Mouse (Mus musculus): ENCODE results near the gene Kcnb1.
A peak's percentile ranks its signal among the peaks of the same experiment; 100 is the strongest.

The Kcnb1 gene

GRCm38 (mm10) chr2:167163600-167163999, 26.4 kb downstream of the Kcnb1 start:
- DNase-seq (ENCODE audit: low spot score), result no peak

- no peak for DNase-seq (ENCODE audit: low spot score)
Measured at GRCm38 (mm10) chr2:167163134-167163533, 26.8 kb downstream of the Kcnb1 start.

DNA sequence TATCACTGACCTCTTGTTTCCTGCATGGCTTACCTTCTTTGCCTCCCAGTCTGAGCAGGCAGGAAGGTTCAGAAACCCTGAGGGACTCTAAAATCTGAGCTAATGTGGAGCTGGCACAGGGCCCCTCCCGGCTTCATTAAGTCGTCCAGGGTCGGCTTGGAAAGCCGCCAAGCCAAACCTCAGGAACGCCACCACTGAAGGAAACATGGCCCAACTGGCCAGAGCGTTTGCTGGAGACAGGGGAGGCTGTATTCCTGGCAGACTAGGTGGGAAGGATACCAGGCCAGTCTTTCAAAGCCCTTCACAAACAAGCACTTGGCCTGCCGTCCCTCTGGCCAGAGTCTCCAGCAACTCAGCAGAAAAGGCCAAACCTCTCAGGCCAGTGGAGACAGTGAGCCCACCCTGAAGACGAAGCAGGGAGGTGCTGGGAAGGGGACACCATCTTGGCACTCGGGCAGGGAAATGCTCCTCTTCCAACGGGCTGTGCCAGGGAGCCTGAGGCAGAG, 27.4 kb downstream of the Kcnb1 start:
- no peak for DNase-seq (ENCODE audit: low spot score)

- no peak for DNase-seq (ENCODE audit: low spot score)
Measured at GRCm38 (mm10) chr2:167159721-167160120, 30.2 kb downstream of the Kcnb1 start.

GRCm38 (mm10) chr2:167158780-167159179, 31.2 kb downstream of the Kcnb1 start:
- DNase-seq (ENCODE audit: low spot score), result no peak

- no peak for DNase-seq (ENCODE audit: low spot score)
Measured at GRCm38 (mm10) chr2:167156118-167156715, 33.7 kb downstream of the Kcnb1 start.

- DNase-seq (ENCODE audit: low spot score), result peak; percentile 38
Measured at GRCm38 (mm10) chr2:167155541-167155973, 34.4 kb downstream of the Kcnb1 start.

DNA sequence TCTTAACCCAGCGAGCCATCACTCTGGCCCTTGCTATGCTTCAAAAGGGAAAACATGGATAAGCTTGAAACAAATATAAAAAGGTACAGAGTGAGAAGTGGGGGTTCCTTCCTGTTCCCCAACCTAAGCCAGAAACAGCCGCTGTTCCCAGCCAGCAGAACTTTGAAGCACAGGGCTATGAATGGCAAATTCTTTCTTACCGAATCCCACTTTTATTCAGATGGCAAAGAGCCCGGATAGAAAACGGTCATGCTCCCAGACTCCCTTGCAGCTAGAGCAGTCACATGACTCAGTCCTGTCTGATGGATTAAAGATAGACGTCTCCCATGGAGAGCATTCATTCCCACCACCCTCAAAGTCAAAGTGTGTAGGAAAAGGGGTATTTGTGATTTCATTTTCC, 39.1 kb downstream of the Kcnb1 start:
- no peak for DNase-seq (ENCODE audit: low spot score)

DNA sequence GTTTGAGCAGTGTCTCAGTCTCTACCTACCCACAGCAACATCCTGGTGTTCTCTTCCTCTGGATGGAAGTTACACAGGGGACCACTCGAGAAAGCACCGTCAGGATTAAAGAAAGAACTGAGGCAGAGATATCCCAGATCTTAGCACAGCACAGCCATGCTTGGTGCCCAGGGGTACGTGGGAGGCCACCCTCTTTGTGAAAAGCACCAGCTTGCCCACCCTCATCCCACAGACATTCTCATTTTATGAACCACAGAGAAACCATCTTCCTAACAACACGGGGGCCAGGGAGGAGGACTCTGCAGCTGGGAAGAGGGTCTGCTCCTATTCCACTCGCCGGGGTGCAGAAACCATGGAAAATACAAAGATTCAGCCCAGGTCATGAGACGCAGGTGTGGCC, 39.8 kb downstream of the Kcnb1 start:
- DNase-seq (ENCODE audit: low spot score), result no peak

DNA sequence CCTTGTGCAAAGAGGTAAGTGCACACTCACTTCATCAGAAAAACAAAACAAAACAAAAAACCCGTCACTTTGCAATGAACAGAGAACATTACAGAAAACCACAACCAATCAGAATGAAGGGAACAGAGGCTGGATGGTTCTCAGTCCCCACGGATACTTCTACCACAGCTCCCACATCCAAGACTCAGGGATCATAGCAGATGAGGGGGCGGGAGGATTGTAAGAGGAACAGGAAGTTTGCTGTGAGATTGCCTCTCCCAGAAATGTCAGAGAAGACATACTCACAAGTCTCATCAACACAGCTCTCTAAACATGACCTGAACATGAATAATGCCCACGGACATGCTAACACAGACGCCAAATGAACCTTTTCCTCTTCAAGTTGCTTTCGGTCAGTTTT, 40.9 kb downstream of the Kcnb1 start:
- DNase-seq (ENCODE audit: low spot score), result no peak

- no peak for DNase-seq (ENCODE audit: low spot score)
Measured at GRCm38 (mm10) chr2:167147708-167148107, 42.2 kb downstream of the Kcnb1 start.

DNA sequence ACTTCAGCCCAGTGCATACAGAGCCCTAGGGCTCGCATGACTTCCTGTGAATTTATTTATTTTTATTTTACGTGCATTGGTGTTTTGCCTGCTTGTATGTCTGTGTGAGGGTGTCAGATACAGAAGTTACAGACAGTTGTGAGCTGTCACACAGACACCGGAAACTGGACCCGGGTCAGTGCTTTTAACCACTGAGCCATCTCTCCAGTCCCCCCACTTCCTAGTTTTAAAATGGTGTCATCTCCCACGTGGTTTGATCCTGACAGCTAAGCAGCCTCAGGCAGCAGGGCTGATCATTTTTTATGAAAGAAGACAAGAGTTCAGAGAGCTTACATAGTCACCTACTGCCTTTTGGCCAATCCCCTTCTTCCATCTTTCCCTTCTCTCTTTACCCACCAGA, 44.1 kb downstream of the Kcnb1 start:
- no peak for DNase-seq (ENCODE audit: low spot score)

DNA sequence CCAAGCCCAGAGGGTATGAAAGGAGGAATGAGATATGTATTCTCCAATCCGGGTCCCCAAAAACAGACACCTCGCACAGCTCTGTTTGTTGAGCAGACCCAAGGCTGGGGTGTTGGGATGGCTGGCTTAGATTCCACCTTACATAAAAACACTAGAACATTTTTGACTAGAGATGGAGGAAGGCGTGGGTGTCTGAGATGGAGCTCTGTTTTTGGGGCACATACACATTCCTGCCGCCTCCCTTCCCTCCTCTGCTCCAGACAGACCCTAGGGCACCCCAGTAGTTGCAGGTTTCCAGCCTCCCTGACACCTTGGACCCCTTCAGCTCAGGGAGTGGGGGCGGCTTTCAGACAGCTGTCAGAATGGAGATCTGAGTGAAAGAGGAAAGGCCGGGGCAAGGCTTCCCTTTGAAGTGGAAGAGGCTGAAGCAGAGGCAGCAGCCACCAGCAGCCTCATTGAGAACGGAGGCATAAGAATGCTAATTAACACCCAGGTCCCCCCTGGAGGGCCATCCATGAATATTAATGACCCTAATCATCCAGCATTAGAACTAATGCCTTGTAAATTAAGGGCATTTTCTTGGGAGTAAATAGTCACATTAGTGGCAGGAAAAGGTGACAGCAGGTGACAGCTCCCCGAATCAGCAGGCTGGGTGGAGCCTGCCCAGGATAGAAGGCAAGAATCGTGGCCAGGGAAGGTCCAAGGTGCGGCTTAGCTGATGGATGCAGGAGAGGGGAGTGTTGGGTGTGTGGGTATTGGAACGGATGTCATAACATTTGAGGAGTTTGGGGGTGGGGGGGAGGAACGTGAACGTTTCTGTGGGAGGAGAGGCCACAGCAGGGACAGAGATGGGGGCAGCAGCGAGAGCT, 45.3 kb downstream of the Kcnb1 start:
- DNase-seq (ENCODE audit: low spot score), result peak; percentile 73

GRCm38 (mm10) chr2:167143914-167144313, 46.0 kb downstream of the Kcnb1 start:
- DNase-seq (ENCODE audit: low spot score), result no peak

- DNase-seq (ENCODE audit: low spot score), result no peak
Measured at GRCm38 (mm10) chr2:167142282-167142681, 47.7 kb downstream of the Kcnb1 start.

- no peak for DNase-seq (ENCODE audit: low spot score)
Measured at GRCm38 (mm10) chr2:167141810-167142209, 48.1 kb downstream of the Kcnb1 start.

- peak; percentile 54 for DNase-seq (ENCODE audit: low spot score)
Measured at GRCm38 (mm10) chr2:167139801-167140269, 50.1 kb downstream of the Kcnb1 start.

- DNase-seq (ENCODE audit: low spot score), result no peak
Measured at GRCm38 (mm10) chr2:167138611-167139010, 51.3 kb downstream of the Kcnb1 start.

DNA sequence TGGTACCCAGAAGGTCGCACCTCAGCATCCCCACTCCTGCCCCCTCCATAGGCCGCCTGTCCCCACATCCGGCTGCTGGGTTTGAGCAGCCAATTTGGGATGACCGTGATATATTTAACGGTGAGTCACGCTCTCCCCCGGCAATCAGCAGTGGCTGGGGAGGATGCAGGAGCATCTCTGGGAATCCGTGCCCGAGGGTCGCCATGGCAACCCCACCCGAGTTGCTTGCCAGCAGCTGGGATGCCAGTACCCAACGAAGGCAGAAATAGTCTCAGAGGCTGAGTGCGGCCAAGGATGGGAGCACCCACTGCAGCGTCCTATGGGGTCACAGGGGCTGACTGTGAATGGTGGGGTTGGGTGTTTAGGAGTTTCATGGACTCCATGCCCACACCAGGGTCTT, 53.0 kb downstream of the Kcnb1 start:
- DNase-seq (ENCODE audit: low spot score), result peak; percentile 78

- no peak for DNase-seq (ENCODE audit: low spot score)
Measured at GRCm38 (mm10) chr2:167132041-167132440, 57.9 kb downstream of the Kcnb1 start.

- no peak for DNase-seq (ENCODE audit: low spot score)
Measured at GRCm38 (mm10) chr2:167130050-167130770, 59.7 kb downstream of the Kcnb1 start.

GRCm38 (mm10) chr2:167129608-167129955, 60.4 kb downstream of the Kcnb1 start:
- no peak for DNase-seq (ENCODE audit: low spot score)
